Mouse (Mus musculus) MEL (cell line): ENCODE measurements around the gene Tex9. TPM values are rescaled to one million over a fixed set of nuclear protein-coding genes. Genes with fewer than 3 reads are reported as not detected.

ENCODE experiments used
- DNase-seq: peaks from one replicate; pipeline ENCODE4 v3.0.0; 2011; ENCODE audit warnings: low read depth, low spot score
- H3K27ac ChIP-seq: 2 replicates; pipeline ENCODE4 v1.5.1; 2012; ENCODE audit warnings: low read depth, mild to moderate bottlenecking, control low read depth, low read length, moderate library complexity; ENCODE audit not compliant: control insufficient read depth
- H3K27me3 ChIP-seq, 2 experiments: fragments of 150-350 bp in 1 of 2; sonication (generic) in 1 of 2; 2 replicates each; pipeline ENCODE4 v1.6.1; 2012; ENCODE audit warnings: low read length in 2 of 2, mild to moderate bottlenecking in 2 of 2, improper control_type of control experiment in 1 of 2, moderate library complexity in 1 of 2; ENCODE audit not compliant: insufficient read depth in 2 of 2, control insufficient read depth in 1 of 2
- H3K36me3 ChIP-seq, 2 experiments: 2 replicates each; pipeline ENCODE4 v1.6.1; 2012 to 2014; ENCODE audit warnings: low read length in 2 of 2, improper control_type of control experiment in 1 of 2, inconsistent platforms in 1 of 2, mild to moderate bottlenecking in 1 of 2; ENCODE audit not compliant: insufficient read depth in 2 of 2, control insufficient read depth in 1 of 2
- H3K4me1 ChIP-seq, 2 experiments: fragments of 150-350 bp in 1 of 2; sonication (generic) in 1 of 2; 2 replicates each; pipeline ENCODE4 v1.6.1; 2012; ENCODE audit warnings: low read length in 2 of 2, improper control_type of control experiment in 1 of 2, mild to moderate bottlenecking in 1 of 2; ENCODE audit not compliant: insufficient read depth in 2 of 2, control insufficient read depth in 1 of 2
- H3K4me3 ChIP-seq, 2 experiments: fragments of 150-350 bp in 1 of 2; sonication (generic) in 1 of 2; 2 replicates each; pipeline ENCODE4 v1.5.1; 2012; ENCODE audit warnings: low read depth in 2 of 2, low read length in 2 of 2, mild to moderate bottlenecking in 2 of 2, moderate library complexity in 2 of 2, control low read depth in 1 of 2, improper control_type of control experiment in 1 of 2; ENCODE audit not compliant: control insufficient read depth in 1 of 2, insufficient read depth in 1 of 2
- H3K79me2 ChIP-seq: 2 replicates; pipeline ENCODE4 v1.6.1; 2012; ENCODE audit warnings: mild to moderate bottlenecking, low read length, moderate library complexity; ENCODE audit not compliant: control insufficient read depth, poor library complexity, insufficient read depth
- H3K9ac ChIP-seq: 2 replicates; pipeline ENCODE4 v1.6.1; 2012; ENCODE audit warnings: low read depth, mild to moderate bottlenecking, control low read depth, low read length, moderate library complexity; ENCODE audit not compliant: control insufficient read depth, poor library complexity, severe bottlenecking
- H3K9me3 ChIP-seq: fragments of 150-350 bp; sonication (generic); replicated peaks from 2 replicates; pipeline ENCODE4 v1.6.1; 2012; ENCODE audit warnings: mild to moderate bottlenecking, low read length, improper control_type of control experiment, moderate library complexity; ENCODE audit not compliant: insufficient read depth
- BHLHE40 ChIP-seq: IDR thresholded peaks from 2 replicates; pipeline ENCODE4 v1.6.1; 2012; ENCODE audit warnings: low read depth, mild to moderate bottlenecking, inconsistent platforms, low read length, improper control_type of control experiment, borderline replicate concordance
- CTCF ChIP-seq, 3 experiments: IDR thresholded peaks in 2 of 3; conservative IDR thresholded peaks in 1 of 3; 2 replicates each; pipeline ENCODE4 v1.5.1; 2011 to 2012; ENCODE audit warnings: low read length in 3 of 3, low read depth in 2 of 3, mild to moderate bottlenecking in 2 of 3, improper control_type of control experiment in 1 of 3, inconsistent platforms in 1 of 3, mixed read lengths in 1 of 3, moderate library complexity in 1 of 3; ENCODE audit not compliant: control insufficient read depth in 1 of 3, insufficient read depth in 1 of 3, poor library complexity in 1 of 3, severe bottlenecking in 1 of 3
- EP300 ChIP-seq, 2 experiments: IDR thresholded peaks; 2 replicates each; pipeline ENCODE4 v1.6.1; 2011; ENCODE audit warnings: improper control_type of control experiment in 2 of 2, low read length in 2 of 2, low read depth in 1 of 2, mild to moderate bottlenecking in 1 of 2
- ETS1 ChIP-seq: IDR thresholded peaks from 2 replicates; pipeline ENCODE4 v1.6.1; 2012; ENCODE audit warnings: low read depth, mild to moderate bottlenecking, inconsistent platforms, low read length, improper control_type of control experiment, moderate library complexity
- GABPA ChIP-seq: IDR thresholded peaks from 2 replicates; pipeline ENCODE4 v1.6.1; 2012; ENCODE audit warnings: low read depth, mild to moderate bottlenecking, inconsistent platforms, low read length, improper control_type of control experiment, moderate library complexity
- GATA1 ChIP-seq: IDR thresholded peaks from 2 replicates; pipeline ENCODE4 v1.6.1; 2011; ENCODE audit warnings: low read depth, low read length, improper control_type of control experiment
- HCFC1 ChIP-seq: IDR thresholded peaks from 2 replicates; pipeline ENCODE4 v1.6.1; 2012; ENCODE audit warnings: low read depth, mild to moderate bottlenecking, inconsistent platforms, low read length, improper control_type of control experiment, moderate library complexity
- KAT2A ChIP-seq: conservative IDR thresholded peaks from 2 replicates; pipeline ENCODE4 v1.6.1; 2012; ENCODE audit warnings: low read depth, low read length, improper control_type of control experiment, inconsistent platforms
- MAX ChIP-seq: IDR thresholded peaks from 2 replicates; pipeline ENCODE4 v1.6.1; 2011; ENCODE audit warnings: low read length, improper control_type of control experiment
- MXI1 ChIP-seq: IDR thresholded peaks from 2 replicates; pipeline ENCODE4 v1.6.1; 2011; ENCODE audit warnings: mild to moderate bottlenecking, low read depth, low read length, improper control_type of control experiment
- NELFE ChIP-seq: IDR thresholded peaks from 2 replicates; pipeline ENCODE4 v1.6.1; 2011; ENCODE audit warnings: low read depth, low read length, improper control_type of control experiment
- POLR2A ChIP-seq, 2 experiments: IDR thresholded peaks; 2 replicates each; pipeline ENCODE4 v1.6.1; 2011 to 2012; ENCODE audit warnings: low read length in 2 of 2, mild to moderate bottlenecking in 2 of 2, control low read depth in 1 of 2, improper control_type of control experiment in 1 of 2, low read depth in 1 of 2, moderate library complexity in 1 of 2; ENCODE audit not compliant: control insufficient read depth in 1 of 2, insufficient read depth in 1 of 2, poor library complexity in 1 of 2
- POLR2AphosphoS2 ChIP-seq: IDR thresholded peaks from 2 replicates; pipeline ENCODE4 v1.6.1; 2011; ENCODE audit warnings: low read length, improper control_type of control experiment
- RAD21 ChIP-seq: IDR thresholded peaks from 2 replicates; pipeline ENCODE4 v1.6.1; 2011; ENCODE audit warnings: mild to moderate bottlenecking, low read depth, low read length, improper control_type of control experiment
- TAL1 ChIP-seq: IDR thresholded peaks from 2 replicates; pipeline ENCODE4 v1.6.1; 2012; ENCODE audit warnings: mild to moderate bottlenecking, inconsistent platforms, low read length, moderate library complexity, mixed read lengths
- TBP ChIP-seq: IDR thresholded peaks from 2 replicates; pipeline ENCODE4 v1.8.0; 2011; ENCODE audit warnings: low read depth, low read length, improper control_type of control experiment
- TCF12 ChIP-seq: IDR thresholded peaks from 2 replicates; pipeline ENCODE4 v1.6.1; 2014; ENCODE audit warnings: low read depth, mild to moderate bottlenecking, inconsistent platforms, low read length, improper control_type of control experiment, moderate library complexity
- UBTF ChIP-seq: IDR thresholded peaks from 2 replicates; pipeline ENCODE4 v1.6.1; 2012; ENCODE audit warnings: low read depth, mild to moderate bottlenecking, inconsistent platforms, low read length, improper control_type of control experiment, moderate library complexity, borderline replicate concordance; ENCODE audit not compliant: insufficient read depth
- USF2 ChIP-seq, 2 experiments: IDR thresholded peaks; 2 replicates each; pipeline ENCODE4 v1.6.1; 2011 to 2012; ENCODE audit warnings: improper control_type of control experiment in 2 of 2, low read length in 2 of 2, borderline replicate concordance in 1 of 2, inconsistent platforms in 1 of 2, low read depth in 1 of 2, mild to moderate bottlenecking in 1 of 2; ENCODE audit not compliant: insufficient read depth in 1 of 2
- ZC3H11A ChIP-seq: IDR thresholded peaks from 2 replicates; pipeline ENCODE4 v1.6.1; 2012; ENCODE audit warnings: low read depth, mild to moderate bottlenecking, inconsistent platforms, low read length, improper control_type of control experiment
- ZKSCAN1 ChIP-seq: IDR thresholded peaks from 2 replicates; pipeline ENCODE4 v1.6.1; 2012; ENCODE audit warnings: low read depth, mild to moderate bottlenecking, inconsistent platforms, low read length, improper control_type of control experiment, moderate library complexity
- ZNF384 ChIP-seq: IDR thresholded peaks from 2 replicates; pipeline ENCODE4 v1.6.1; 2012; ENCODE audit warnings: low read depth, mild to moderate bottlenecking, inconsistent platforms, low read length, improper control_type of control experiment
- polyA plus RNA-seq, 2 experiments: library from polyadenylated mRNA; stranded (reverse) in 1 of 2; unstranded in 1 of 2; fragments of >175 nt in 1 of 2; fragments of >200 nt in 1 of 2; gene quantifications; 2 replicates each; pipeline versions ENCODE4 v1.2.1 to v1.2.4; 2012; ENCODE audit warnings: low replicate concordance in 2 of 2, low read depth in 1 of 2; ENCODE audit not compliant: insufficient read length in 2 of 2, insufficient read depth in 1 of 2, missing spikeins in 1 of 2
- total RNA-seq: library from RNA; depleted of rRNA; stranded (reverse); fragments of 300-350 nt; gene quantifications from 2 replicates; pipeline ENCODE4 v1.2.3, GENCODE M21; 2012

The Tex9 gene
- total and polyA plus RNA-seq, 3 experiments = 7.0 to 17.1 TPM; not detected in 1

GRCm38 (mm10) chr9:72488523-72488922 lies 3.5 kb downstream of the Tex9 start (continued):
- no peak for TF ChIP-seq TBP
- peak; percentile 97 for TF ChIP-seq TAL1
- TF ChIP-seq USF2 (IDR thresholded peaks at IDR 0.05; ENCODE audit: borderline replicate concordance in 1 of 2, insufficient read depth in 1 of 2, low read depth in 1 of 2, low read length in 2 of 2) = no peak
- TF ChIP-seq ETS1 = peak; percentile 97
- no peak for TF ChIP-seq CTCF (IDR thresholded peaks at IDR 0.05 in 2 of 3, conservative IDR thresholded peaks at IDR 0.05 in 1 of 3; ENCODE audit: control insufficient read depth in 1 of 3, insufficient read depth in 1 of 3, low read depth in 2 of 3, low read length in 3 of 3, poor library complexity in 1 of 3, severe bottlenecking in 1 of 3)
- TF ChIP-seq RAD21 = no peak
- TF ChIP-seq BHLHE40 = peak; percentile 76; the same call in 1 of the 2 replicates
- TF ChIP-seq EP300 (IDR thresholded peaks at IDR 0.05; ENCODE audit: low read depth in 1 of 2, low read length in 2 of 2) = peak; percentile 99
- TF ChIP-seq, all 39 proteins: peak for 13

- no peaks in the 10 kb centered on the region for H3K4me1 ChIP-seq
- H3K9ac ChIP-seq = no peak overlapping the region
- no peak for DNase-seq
- no peaks in the 10 kb centered on the region for H3K9me3 ChIP-seq
- peaks cover 0 to 2% of the 10 kb centered on the region in 2 experiments; a peak in 1 of 4 replicates for H3K36me3 ChIP-seq
- H3K27me3 ChIP-seq = no peaks in the 10 kb centered on the region
- TF ChIP-seq POLR2AphosphoS2 = no peak
- H3K4me3 ChIP-seq = no peak overlapping the region
- no peak overlapping the region for H3K27ac ChIP-seq
- no peaks in the 10 kb centered on the region for H3K79me2 ChIP-seq
Measured at GRCm38 (mm10) chr9:72479276-72479675, 12.7 kb downstream of the Tex9 start.

GRCm38 (mm10) chr9:72477306-72477705 lies 14.7 kb downstream of the Tex9 start:
- Histone ChIP-seq H3K79me2 (no peaks in the 10 kb centered on the region), H3K36me3 (peaks cover 0 to 2% of the 10 kb centered on the region in 2 experiments; a peak in 1 of 4 replicates), H3K27me3 (no peaks in the 10 kb centered on the region), H3K4me3 (no peak overlapping the region), H3K9me3 (no peaks in the 10 kb centered on the region), H3K4me1 (no peaks in the 10 kb centered on the region), H3K9ac (no peak overlapping the region), H3K27ac (no peak overlapping the region)
- DNase-seq = no peak
- TF ChIP-seq POLR2A (IDR thresholded peaks at IDR 0.05; ENCODE audit: control insufficient read depth in 1 of 2, insufficient read depth in 1 of 2, low read depth in 1 of 2, low read length in 2 of 2, poor library complexity in 1 of 2) (no peak), MAX (no peak), NELFE (no peak), USF2 (IDR thresholded peaks at IDR 0.05; ENCODE audit: borderline replicate concordance in 1 of 2, insufficient read depth in 1 of 2, low read depth in 1 of 2, low read length in 2 of 2) (no peak), GABPA (no peak), POLR2AphosphoS2 (no peak), UBTF (no peak), ZNF384 (no peak), TCF12 (no peak), MXI1 (no peak), ZC3H11A (no peak), KAT2A (no peak), HCFC1 (no peak), ZKSCAN1 (no peak), GATA1 (no peak)
